Mouse (Mus musculus): Measurements from ENCODE around the gene Gpm6a.
A peak's percentile ranks its signal among the peaks of the same experiment; 100 is the strongest.
"Not testable (repeated sequence)": the region's sequence is repeated elsewhere in the genome, so short reads cannot be mapped to it uniquely, and the experiment has no call there.

Gene Gpm6a

DNA sequence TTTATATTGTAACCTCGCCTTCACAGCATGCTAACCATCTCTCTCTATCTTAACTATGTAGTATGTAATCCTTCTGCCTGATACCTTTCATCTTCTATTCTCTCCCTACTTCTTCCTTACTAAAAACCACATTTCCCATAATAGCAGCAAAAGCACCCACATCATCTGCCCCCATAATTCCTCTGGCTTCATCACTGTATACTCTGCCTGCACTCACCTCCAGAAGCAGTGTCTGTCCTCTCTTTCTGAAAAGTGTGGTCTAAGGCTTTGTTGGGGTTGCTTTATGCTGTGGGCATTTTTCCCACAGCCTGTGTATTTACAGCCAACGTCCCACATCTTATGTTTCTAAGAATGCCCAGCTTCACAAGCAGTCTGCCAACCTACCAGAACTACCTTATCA is 57.6 kb downstream of the Gpm6a start:
- no peak for DNase-seq

DNA sequence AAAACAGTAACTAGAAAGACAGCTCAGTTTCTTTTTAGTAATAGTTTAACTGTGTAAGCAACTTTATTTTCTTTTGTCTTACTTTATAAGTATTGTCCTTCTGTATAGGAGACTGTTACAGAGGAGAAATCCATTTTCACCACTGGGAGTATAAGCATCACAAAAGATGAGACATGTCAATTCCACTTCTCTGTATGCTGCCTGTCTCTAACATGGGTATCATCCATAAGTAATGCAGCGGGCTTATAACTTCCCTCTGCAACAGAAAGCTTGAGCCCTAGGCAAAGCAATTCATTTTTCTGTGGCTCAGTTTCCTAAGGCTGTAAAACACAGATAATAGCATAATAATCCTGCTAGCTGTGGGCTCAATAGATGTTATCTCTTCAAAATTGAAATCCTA is 62.4 kb downstream of the Gpm6a start:
- no peak for DNase-seq

DNA sequence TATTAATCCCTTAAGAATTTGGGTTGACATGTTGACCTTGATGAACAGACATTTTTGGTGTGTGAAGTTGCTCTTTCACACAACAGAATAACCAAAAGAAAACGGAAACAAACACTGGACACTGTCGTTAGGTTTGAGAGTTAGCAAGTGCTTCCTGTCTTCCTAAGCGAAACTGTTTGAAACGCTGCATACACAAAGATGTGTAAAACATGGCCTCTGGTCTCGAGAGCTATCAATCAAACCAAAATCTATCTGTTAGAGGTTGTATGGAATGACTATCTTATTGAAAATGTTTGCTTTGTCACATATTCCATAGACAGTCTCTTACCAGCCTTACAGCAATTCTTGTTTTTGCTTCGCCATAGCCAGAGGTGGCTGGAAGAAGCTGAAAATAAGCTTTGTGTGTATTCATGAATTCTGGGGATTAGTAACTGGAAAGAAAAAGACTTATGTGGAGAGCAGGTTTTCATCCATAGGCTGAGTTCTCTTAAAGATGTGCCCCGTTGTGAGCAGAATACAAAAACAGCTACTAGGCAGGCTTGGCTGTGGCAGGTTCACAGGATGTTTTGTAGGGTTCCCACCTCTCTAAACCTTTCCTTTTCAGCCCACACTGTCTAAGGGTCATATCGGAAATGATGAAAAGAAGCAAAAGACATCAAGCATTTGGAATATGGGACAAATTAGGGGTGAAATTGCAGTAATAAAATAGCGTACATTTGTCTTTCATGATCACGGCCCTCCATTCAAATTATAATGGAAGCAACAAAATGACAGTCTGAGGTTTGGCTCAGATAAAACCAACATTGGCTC is 71.4 kb downstream of the Gpm6a start:
- no peak for DNase-seq

DNA sequence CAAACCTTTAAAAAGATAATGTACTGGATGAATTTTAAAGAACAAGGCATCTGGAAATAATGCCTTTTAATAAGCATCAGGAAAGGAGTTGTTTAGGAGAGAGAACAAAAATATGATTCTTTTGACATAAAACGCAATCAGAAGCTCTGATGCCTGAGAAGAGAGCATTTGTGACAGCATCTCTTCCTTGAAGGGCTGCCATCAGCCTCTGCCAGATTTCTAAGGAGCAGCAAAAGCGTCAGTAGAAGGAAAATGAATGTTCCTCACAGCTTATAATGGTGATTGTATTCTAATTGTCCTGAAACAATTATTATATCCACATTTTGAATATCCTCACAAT is 72.0 kb downstream of the Gpm6a start:
- no peak for DNase-seq

DNA sequence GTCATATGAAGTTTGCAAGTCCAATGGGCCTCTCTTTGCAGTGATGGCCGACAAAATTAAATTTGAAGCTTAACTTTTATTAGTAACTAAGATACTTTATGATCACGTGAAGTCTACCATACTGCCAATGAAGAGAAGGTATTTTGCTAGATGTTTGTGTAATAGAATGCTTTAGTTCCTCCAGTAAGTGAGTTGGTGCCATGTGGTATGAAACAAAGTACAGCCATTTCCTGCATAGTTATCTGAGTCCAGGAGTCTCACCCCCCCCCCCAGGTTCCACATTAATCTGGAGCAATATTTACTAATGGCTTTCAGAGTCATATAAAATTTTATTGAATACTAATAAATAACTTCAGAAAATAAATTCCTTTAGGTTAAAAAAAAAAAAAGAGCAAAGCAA is 73.7 kb downstream of the Gpm6a start:
- no peak for DNase-seq

DNA sequence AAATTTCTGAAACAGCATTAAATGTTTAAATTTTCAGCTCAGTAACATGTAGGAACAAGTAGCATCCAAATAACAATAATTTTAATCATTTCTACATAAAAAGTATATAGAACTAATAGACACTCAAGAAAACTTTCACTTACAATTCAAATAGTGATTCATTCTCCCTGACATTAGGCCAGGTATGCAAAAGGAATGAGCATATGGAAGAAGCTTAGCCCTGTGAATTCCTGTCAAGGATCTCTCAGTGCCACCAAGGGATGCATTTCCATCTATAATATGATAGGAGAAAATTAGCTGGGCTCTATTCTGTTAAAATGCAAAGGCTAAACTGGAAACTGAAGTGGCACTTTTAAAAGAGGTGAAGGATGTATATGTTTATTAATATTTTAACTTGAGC is 76.5 kb downstream of the Gpm6a start:
- no peak for DNase-seq

DNA sequence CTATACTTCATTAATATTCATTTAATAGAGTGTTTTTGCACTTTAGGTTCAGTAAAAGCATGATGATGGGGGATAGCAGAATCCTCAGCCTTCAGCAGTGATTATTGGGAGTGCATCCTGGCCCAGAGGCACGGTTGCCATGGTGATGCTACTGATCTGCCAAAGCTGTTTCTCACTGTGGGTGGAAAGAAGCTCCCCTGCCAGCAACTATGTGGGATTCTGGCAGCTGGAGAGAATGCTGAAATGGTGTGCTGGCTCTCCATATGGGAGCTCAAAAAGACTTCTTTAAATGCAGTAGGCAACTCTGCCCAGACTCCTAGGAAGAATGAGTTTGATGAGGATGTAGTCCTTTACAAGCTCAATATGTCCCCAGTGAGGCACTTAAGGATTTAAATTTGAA is 79.7 kb downstream of the Gpm6a start:
- peak; percentile 97 for DNase-seq

DNA sequence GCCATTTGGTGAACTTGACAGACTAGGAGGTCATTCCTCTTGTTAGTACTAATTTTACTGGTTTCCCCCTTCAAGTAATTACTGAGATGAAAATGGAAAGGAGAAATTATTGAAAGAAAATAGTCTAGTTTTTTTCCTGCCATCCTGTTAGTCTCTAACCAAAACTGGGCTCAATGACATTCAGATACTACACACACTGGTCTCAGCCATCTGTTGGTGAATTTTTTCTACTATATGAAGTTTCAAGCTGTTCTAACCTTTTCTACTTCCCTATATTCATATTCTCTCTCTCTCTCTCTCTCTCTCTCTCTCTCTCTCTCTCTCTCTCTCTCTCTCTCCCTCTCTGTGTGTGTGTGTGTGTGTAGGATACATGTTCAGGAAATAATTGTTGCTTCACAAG is 80.8 kb downstream of the Gpm6a start:
- DNase-seq: no peak

DNA sequence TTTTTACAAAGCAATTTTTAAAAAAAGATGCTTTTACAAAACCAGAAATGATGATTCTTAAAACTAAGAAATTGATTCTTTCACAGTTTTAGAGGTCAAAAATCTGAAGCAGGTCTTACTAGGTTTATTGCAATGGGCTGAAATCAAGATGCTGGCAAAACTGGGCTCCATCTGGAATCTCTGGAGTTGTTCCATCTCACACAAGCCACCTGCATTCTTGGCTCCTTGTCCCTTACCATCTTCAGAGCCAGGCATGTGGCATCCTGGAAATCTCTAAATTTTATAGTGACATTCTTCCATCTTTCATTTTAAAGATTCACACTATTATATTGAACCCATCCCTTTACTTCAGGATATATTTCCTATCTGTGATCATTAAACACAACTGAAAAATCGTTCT is 88.3 kb downstream of the Gpm6a start:
- no peak for DNase-seq

DNA sequence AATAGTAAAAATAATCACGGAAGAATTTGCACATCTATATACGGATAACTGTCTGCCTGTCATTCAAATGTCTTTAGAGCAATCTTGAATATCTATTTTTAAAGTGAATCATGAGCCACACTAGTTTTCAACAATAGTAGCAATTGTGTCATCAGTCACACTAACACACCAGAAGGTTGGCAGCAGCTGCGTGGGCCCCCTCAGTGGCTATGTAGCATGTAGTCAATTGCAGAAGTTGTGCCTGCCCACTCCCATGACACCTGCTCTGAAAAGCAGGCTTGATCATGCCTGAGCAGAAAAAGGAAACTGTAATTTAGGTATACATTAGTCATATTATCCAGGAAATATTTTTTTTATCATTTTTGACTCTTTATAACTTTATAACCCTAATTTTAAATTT is 93.8 kb downstream of the Gpm6a start:
- peak; percentile 92 for DNase-seq

DNA sequence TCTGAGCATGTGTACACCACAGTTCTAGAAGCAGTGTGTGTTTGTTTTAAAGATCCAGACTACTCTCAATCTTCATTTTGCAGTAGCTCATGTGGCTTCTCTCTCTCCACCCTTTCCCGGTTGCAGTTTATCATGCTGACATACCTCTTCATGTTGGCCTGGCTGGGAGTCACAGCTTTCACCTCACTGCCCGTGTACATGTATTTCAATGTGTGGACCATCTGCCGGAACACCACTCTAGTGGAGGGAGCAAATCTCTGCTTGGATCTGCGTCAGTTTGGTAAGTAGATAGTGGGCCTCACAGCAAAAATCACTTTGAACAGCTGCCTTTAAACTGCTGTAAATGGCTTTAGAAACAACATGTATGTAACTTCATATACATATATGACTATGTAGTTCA is 95.3 kb downstream of the Gpm6a start:
- DNase-seq: no peak

DNA sequence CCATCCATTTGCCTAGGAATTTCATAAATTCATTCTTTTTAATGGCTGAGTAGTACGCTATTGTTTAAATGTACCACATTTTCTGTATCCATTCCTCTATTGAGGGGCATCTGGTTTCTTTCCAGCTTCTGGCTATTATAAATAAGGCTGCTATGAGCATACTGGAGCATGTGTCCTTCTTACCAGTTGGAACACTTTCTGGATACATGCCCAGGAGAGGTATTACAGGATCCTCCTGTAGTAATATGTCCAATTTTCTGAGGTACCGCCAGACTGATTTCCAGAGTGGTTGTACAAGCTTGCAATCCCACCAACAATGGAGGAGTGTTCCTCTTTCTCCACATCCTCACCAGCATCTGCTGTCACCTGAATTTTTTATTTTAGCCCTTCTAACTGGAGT is 114.2 kb downstream of the Gpm6a start:
- not testable (repeated sequence) for DNase-seq

DNA sequence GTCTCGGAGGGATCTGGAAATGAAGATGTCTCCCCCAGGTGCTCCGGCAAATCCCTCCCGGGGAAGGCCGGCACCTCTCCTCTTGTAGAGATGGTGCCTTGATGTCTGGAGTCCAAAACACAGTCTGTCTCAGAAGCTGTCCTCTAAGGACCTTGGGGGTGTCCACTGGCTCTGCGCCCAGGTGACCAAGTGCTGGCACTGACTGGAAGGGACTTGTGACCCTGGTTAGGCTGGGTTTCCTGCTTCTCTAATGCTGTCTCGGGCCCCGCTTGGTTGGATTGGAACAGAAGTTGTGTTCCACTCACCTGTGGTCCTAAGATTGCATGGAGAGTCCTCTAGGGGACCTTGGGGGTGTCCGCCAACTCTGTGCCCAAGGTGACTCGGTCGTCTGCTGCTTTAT is 118.8 kb downstream of the Gpm6a start:
- DNase-seq: peak; percentile 12

DNA sequence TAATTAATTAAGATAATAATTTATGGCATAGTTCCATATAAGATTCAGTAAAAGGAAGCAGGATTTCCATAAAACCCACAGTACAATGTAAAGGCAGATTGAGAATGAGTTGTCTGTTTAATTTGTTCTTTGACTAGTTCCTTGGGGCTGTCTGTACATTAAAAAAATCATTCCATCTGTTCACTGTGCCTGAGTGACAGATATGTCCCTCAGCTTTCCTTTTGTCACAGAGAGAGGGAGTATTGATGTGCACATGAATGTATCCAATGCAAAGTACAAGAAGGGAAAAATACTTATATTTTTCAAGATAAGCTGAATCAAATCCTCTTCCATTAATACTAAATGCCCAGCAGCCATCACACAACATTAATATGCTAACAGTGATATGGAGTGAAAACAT is 147.6 kb downstream of the Gpm6a start:
- DNase-seq: no peak

DNA sequence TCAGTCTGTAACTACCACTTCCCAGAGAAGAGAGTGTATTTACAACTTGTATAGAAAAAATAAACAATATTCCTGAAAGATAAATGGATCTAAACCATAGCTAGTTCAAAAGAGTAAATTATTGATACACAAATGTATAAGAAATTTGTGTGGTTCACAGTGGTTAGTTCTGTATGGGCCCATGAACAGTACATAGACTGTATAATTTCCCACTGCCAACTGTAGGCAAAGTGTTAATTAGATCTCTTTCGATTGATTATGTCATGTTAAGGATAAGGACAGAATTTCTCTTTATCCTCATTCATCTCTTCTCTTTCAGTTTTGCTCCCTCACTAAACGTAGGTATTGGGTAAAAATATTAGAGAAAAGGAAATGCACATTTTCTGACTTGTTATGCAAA is 148.4 kb downstream of the Gpm6a start:
- DNase-seq: no peak

DNA sequence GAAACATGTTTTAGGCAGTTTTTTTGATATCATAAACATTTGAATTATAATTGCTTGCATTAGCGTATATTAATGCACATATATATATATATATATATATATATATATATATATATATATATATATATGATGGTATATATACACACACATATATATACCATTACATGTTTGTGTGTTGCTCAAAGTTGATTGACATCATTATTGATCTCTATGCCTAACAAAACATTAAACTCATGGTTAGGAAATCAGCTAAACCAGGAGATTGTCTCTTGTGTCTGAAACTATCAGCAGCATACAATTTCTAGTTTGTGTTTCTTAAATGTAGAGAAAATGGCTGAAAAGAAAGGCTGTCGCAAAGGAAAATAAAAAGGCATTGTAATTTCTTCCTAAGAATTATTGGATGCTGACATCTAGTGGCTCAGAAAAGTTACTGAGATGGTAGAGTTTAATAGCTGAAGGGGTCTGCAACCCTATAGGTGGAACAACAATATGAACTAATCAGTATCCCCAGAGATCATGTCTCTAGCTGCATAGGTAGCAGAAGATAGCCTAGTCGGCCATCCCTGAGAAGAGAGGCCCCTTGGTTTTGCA is 149.3 kb downstream of the Gpm6a start:
- no peak for DNase-seq

Data from layer of hippocampus, adult 9-11 months (tissue).